Mouse (Mus musculus) forebrain, embryonic 15.5 days (tissue): ENCODE measurements around the gene Gna11. TPM values are rescaled to one million over a fixed set of nuclear protein-coding genes. Genes with fewer than 3 reads are reported as not detected.

Experiments used
- ATAC-seq: fragments of 200-750 bp; cut with Nextera tagmentation; replicated peaks from 2 replicates; pipeline ENCODE4 v1.8.0; 2017; ENCODE audit warnings: mild to moderate bottlenecking, moderate TSS enrichment, moderate library complexity
- H3K27ac ChIP-seq: fragments of 300-500 bp; sonication (generic); replicated peaks from 2 replicates; pipeline ENCODE4 v1.5.1; 2015; ENCODE audit warnings: mild to moderate bottlenecking, inconsistent platforms
- H3K27me3 ChIP-seq: fragments of 300-500 bp; sonication (generic); 2 replicates; pipeline ENCODE4 v1.6.1; 2015; ENCODE audit warnings: inconsistent platforms
- H3K36me3 ChIP-seq: fragments of 300-500 bp; sonication (generic); 2 replicates; pipeline ENCODE4 v1.6.1; 2015; ENCODE audit warnings: mild to moderate bottlenecking, inconsistent platforms
- H3K4me1 ChIP-seq: fragments of 300-500 bp; sonication (generic); 2 replicates; pipeline ENCODE4 v1.6.1; 2015; ENCODE audit warnings: inconsistent platforms
- H3K4me2 ChIP-seq: fragments of 300-500 bp; sonication (generic); replicated peaks from 2 replicates; pipeline ENCODE4 v1.6.1; 2015; ENCODE audit warnings: mild to moderate bottlenecking, inconsistent platforms
- H3K4me3 ChIP-seq: fragments of 300-500 bp; sonication (generic); 2 replicates; pipeline ENCODE4 v1.5.1; 2015; ENCODE audit warnings: mild to moderate bottlenecking, inconsistent platforms
- H3K9ac ChIP-seq: fragments of 300-500 bp; sonication (generic); replicated peaks from 2 replicates; pipeline ENCODE4 v1.6.1; 2015; ENCODE audit warnings: mild to moderate bottlenecking, inconsistent platforms
- H3K9me3 ChIP-seq: fragments of 300-500 bp; sonication (generic); 2 replicates; pipeline ENCODE4 v1.6.1; 2016; ENCODE audit warnings: inconsistent platforms
- WGBS: fragments of 180-500 bp; shearing (Covaris S2); methylation state at CpG from one replicate; pipeline ENCODE4 v1.1.7; 2015; ENCODE audit warnings: mixed read lengths; 5-methylcytosine and 5-hydroxymethylcytosine counted together
- microRNA-seq: library from miRNA; unstranded; fragments of <30 nt; microRNA quantifications from one replicate; pipeline ENCODE4, GENCODE M21; 2016
- polyA plus RNA-seq: library from polyadenylated mRNA; unstranded; fragments of >200 nt; fragmentation: Nextera tagmentation; extraction: Ambion mirVana; gene quantifications from 2 replicates; pipeline ENCODE4 v1.2.1, GENCODE M21; 2015

Gene Gna11
- polyA plus RNA-seq, 1 experiment from 2014 or later = 99.8 TPM

DNA sequence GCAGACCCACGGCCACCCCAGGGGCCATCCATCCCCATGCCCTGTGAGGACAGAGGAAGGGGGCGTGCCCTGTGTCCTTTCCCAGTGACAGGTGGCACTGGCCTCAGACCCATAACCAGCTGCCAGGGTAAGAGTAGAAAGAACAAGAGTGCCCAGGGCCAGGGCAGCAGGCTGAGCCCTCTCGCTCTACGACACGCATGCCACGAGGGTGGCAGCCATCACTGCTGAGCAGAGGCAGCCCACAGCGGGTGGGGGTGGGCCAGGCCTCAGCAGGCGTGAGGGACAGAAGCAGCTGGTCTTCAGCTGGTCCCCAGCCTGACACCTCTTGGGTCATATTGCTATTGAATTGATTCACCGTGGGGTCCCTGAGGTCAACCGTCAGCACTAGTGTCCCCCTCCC lies 58.5 kb downstream of the Gna11 start:
- H3K4me2 ChIP-seq = no peak overlapping the region
- H3K4me1 ChIP-seq = peaks cover 12% of the 10 kb centered on the region
- no peaks in the 10 kb centered on the region for H3K27me3 ChIP-seq
- ATAC-seq = no peak
- H3K9ac ChIP-seq = no peak overlapping the region
- no peaks in the 10 kb centered on the region for H3K9me3 ChIP-seq
- H3K36me3 ChIP-seq = peaks cover 46% of the 10 kb centered on the region
- 92% methylated on average over 10 of the region's 10 CpGs for WGBS
- no peak overlapping the region for H3K4me3 ChIP-seq
- no peak overlapping the region for H3K27ac ChIP-seq

DNA sequence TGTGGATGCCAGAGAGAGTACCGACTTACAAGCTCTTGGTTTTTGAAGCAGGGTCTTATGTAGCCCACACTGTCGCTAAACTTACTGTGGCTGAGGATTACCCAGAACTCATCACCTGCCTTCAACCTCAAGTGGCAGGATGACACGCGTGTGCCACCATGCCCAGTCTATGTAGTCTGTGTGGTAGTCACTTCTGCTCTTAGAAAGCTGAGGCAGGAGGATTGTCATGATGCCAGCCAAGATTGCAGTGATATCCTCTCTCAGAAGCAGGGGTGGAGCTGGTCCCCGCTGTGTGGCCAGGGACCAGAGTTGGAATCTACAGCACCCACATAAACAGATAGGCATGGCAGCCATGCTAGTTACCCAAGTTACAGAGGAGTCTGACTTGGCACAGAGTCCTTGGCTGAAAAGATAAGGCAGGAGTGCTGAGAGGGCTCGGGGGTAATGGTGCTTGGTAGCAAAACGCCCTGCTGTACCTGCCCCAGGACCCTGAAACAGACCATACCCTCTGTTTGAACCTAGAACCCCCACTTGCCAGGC lies 59.4 kb downstream of the Gna11 start:
- 74% methylated on average over 7 of the region's 7 CpGs for WGBS
- Histone ChIP-seq H3K4me3 (no peak overlapping the region), H3K36me3 (peaks cover 39% of the 10 kb centered on the region), H3K9me3 (no peaks in the 10 kb centered on the region), H3K9ac (no peak overlapping the region), H3K27ac (no peak overlapping the region), H3K4me1 (peaks cover 20% of the 10 kb centered on the region), H3K4me2 (no peak overlapping the region), H3K27me3 (no peaks in the 10 kb centered on the region)
- no peak for ATAC-seq

DNA sequence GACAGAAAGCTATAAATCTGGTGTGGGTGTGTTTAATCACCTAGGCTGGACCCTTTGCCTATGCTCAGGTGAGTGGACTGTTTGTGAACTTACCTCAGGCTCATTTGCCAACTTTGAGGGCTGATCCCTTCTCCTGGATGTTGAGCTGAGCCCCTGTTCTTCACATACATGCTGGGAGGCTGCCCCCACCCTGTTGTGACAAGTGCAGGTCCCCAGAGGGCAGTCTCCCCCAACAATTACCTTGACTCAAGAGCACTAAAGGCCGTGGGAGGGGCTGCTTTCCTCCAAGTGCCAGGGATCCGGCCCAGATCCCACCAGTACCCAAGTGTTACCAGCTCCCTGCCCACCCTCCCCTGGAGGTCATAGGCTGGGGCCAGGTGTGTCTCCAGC lies 59.9 kb downstream of the Gna11 start:
- no peak overlapping the region for H3K4me3 ChIP-seq
- H3K4me2 ChIP-seq = no peak overlapping the region
- H3K27ac ChIP-seq = peak overlapping the region; percentile 56; the same call in 1 of the 2 replicates
- no peak for ATAC-seq
- peaks cover 36% of the 10 kb centered on the region for H3K36me3 ChIP-seq
- no peaks in the 10 kb centered on the region for H3K27me3 ChIP-seq
- peaks cover 25% of the 10 kb centered on the region for H3K4me1 ChIP-seq
- no peaks in the 10 kb centered on the region for H3K9me3 ChIP-seq
- WGBS = 21% methylated on average over 2 of the region's 2 CpGs
- H3K9ac ChIP-seq = no peak overlapping the region

DNA sequence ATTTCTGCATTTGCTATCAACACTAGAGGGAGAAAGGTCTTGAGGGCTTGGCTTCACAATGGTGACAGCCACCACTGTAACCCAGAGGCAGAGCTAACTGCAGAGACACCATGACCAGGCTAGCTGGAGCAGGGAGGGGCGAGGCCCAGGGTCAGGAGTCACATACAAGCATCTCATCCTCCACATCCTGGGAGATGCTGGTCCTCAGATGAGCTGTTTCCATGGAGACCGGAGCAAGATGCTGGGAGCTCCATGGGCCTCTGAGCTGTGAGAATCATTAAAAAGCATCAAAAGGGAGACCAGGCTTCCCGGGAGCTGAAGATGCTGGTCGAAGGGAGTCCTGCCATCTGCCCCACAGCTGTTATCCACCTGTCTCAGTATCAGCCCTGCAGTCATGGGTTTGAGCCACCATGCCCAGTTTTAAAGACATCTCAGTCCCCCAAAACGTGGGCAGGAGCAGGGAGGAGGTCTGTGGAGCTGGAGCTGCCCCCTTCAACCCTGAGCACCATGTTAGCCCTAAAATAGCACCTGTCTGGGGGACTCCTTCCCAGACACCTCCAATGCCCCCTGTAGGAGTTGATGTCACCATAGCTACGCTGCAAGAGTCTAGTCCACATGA lies 60.4 kb downstream of the Gna11 start:
- Histone ChIP-seq H3K4me1 (peaks cover 28% of the 10 kb centered on the region), H3K4me3 (no peak overlapping the region), H3K27me3 (no peaks in the 10 kb centered on the region), H3K36me3 (peaks cover 31% of the 10 kb centered on the region), H3K4me2 (no peak overlapping the region), H3K9me3 (no peaks in the 10 kb centered on the region), H3K27ac (peak overlapping the region; percentile 56), H3K9ac (no peak overlapping the region)
- 55% methylated on average over 6 of the region's 6 CpGs for WGBS
- ATAC-seq = no peak

DNA sequence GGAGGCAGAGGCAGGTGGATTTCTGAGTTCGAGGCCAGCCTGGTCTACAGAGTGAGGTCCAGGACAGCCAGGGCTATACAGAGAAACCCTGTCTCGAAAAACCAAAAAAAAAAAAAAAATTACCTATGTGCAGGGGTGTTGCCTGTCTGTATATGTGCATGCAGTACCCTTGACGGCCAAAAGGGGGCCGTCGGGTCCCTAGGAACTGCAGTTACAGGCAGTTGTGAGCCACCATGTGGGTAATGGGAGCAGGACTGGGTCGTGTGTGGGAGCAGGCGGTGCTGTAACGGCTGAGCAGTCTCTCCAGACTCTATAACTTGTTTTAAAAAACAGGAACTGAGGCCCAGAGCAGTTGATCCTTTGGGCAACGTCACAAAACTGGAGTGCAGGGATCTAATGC lies 61.0 kb downstream of the Gna11 start:
- Histone ChIP-seq H3K9me3 (no peaks in the 10 kb centered on the region), H3K9ac (no peak overlapping the region), H3K4me3 (no peak overlapping the region), H3K4me1 (peaks cover 29% of the 10 kb centered on the region), H3K27me3 (no peaks in the 10 kb centered on the region), H3K36me3 (peaks cover 25% of the 10 kb centered on the region), H3K4me2 (no peak overlapping the region), H3K27ac (peak overlapping the region; percentile 56)
- 21% methylated on average over 9 of the region's 9 CpGs for WGBS
- no peak for ATAC-seq

DNA sequence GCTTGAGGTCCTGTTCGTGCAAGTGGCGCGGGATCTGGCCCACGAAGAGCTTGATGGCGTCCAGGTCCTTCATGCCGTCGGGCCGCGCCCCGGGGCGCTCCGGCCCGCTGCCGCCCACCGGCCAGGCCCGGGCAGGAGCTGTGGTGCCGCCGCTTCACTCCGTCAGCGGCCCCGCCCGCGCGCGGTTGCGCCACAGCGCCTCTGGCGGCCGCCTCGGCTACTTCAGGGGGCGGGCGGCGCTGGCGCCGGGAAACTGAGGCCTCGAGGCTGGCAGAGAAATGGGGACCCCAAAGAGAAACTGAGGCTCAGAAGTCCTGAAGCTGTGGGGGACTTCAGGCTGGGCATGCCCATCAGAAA lies 62.5 kb downstream of the Gna11 start, which contains the start of gene Celf5:
Gene Celf5, minus strand, starts transcription at position 177 of the 357 bp plus-strand sequence.
- Histone ChIP-seq H3K27me3 (no peaks in the 10 kb centered on the region), H3K36me3 (peaks cover 11% of the 10 kb centered on the region), H3K27ac (peak within 1 kb of the TSS; percentile 61), H3K4me2 (peak within 1 kb of the TSS; percentile 50), H3K9ac (peak within 1 kb of the TSS; percentile 80), H3K4me3 (peak within 1 kb of the TSS; percentile 72), H3K9me3 (no peaks in the 10 kb centered on the region), H3K4me1 (peaks cover 42% of the 10 kb centered on the region)
- ATAC-seq = peak; percentile 51
- WGBS = under 1% methylated on average over 36 of the region's 36 CpGs

DNA sequence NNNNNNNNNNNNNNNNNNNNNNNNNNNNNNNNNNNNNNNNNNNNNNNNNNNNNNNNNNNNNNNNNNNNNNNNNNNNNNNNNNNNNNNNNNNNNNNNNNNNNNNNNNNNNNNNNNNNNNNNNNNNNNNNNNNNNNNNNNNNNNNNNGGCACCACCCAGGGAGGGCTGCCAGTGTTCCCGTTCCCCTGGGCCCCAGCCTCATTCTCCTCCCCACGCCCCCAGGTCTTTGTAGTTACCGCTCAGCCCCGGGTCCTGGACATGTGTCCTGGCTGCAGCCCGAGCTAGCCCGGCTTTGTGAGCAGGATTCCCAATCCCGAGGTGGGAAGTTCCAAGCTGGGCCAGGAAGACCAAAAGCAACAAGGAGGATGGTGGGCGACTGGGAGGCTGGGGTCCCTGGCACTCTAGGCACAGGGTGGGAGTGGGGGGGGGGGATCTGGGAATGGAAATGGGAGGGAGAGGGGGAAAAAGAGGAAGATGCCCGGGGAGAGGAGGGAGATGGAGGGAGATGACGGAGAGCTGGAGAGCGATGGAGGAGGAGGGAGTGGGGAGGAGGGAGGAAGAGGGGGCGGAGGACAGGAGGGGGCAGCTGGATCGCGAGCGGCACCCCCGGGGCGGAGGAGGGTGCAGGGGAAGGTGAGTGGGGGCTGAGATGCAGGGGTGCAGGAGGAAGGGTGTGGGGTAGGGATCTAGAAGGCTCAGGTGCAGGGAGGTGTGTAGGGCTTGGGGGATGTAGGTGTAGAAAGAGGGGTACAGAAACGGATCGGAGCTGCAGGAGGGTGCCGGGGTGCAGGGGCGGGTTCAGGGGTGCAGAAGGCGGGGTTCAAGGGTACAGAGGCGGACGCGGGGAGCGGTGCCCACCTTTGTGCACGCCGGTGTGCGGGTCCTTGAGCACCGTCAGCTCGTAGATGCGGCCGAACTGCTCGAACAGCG lies 63.1 kb downstream of the Gna11 start:
- WGBS = 3% methylated on average over 35 of the region's 35 CpGs
- peak overlapping the region; percentile 50 for H3K4me2 ChIP-seq
- peak overlapping the region; percentile 72 for H3K4me3 ChIP-seq
- ATAC-seq = peak; percentile 49
- H3K4me1 ChIP-seq = peaks cover 46% of the 10 kb centered on the region
- H3K36me3 ChIP-seq = peaks cover 4% of the 10 kb centered on the region
- H3K9me3 ChIP-seq = no peaks in the 10 kb centered on the region
- H3K27ac ChIP-seq = peak overlapping the region; percentile 61
- H3K27me3 ChIP-seq = no peaks in the 10 kb centered on the region
- H3K9ac ChIP-seq = peak overlapping the region; percentile 80

Small RNA genes within 50 kb of the gene (microRNA-seq; reads per million reads assigned to microRNA genes)
- gene Gm25595 = not detected

Other genes with a start within 250 kb of the Gna11 start
- 40.7 and 42.4 TPM in 2 replicates for gene Cactin, start 224.1 kb downstream of the Gna11 start, polyA plus RNA-seq
- gene Tbxa2r, start 216.5 kb downstream of the Gna11 start, polyA plus RNA-seq = 3.1 and 4.3 TPM in 2 replicates
- not detected in 2 replicates for gene Gipc3, start 201.9 kb downstream of the Gna11 start, polyA plus RNA-seq
- 41.4 and 43.3 TPM in 2 replicates for gene Hmg20b, start 194.7 kb downstream of the Gna11 start, polyA plus RNA-seq
- gene Mfsd12, start 187.7 kb downstream of the Gna11 start, polyA plus RNA-seq = 11.2 and 11.9 TPM in 2 replicates
- 0.73 and 1.3 TPM in 2 replicates for gene 4930404N11Rik, start 179.4 kb downstream of the Gna11 start, polyA plus RNA-seq
- gene Fzr1, start 166.7 kb downstream of the Gna11 start, polyA plus RNA-seq = 133 and 135 TPM in 2 replicates
- gene Dohh, start 160.8 kb downstream of the Gna11 start, polyA plus RNA-seq = 88.2 and 89.0 TPM in 2 replicates
- gene Gm48551, start 160.7 kb downstream of the Gna11 start, polyA plus RNA-seq = 5.4 and 6.6 TPM in 2 replicates
- gene Gm48552, start 156.2 kb downstream of the Gna11 start, polyA plus RNA-seq = 2.9 and 3.1 TPM in 2 replicates
- 1.2 and 1.8 TPM in 2 replicates for gene Smim24, start 152.1 kb downstream of the Gna11 start, polyA plus RNA-seq
- 24.2 and 29.4 TPM in 2 replicates for gene Nfic, start 89.6 kb downstream of the Gna11 start, polyA plus RNA-seq
- gene Celf5, start 62.5 kb downstream of the Gna11 start, polyA plus RNA-seq = 76.1 and 78.5 TPM in 2 replicates
- gene Ncln, start 48.8 kb downstream of the Gna11 start, polyA plus RNA-seq = 60.3 and 65.0 TPM in 2 replicates
- 0.69 and 0.73 TPM in 2 replicates for gene S1pr4, start 45.1 kb downstream of the Gna11 start, polyA plus RNA-seq
- gene Gna15, start 21.0 kb downstream of the Gna11 start, polyA plus RNA-seq = 0.57 and 0.84 TPM in 2 replicates
- gene Aes, start 14.3 kb upstream of the Gna11 start, polyA plus RNA-seq = 665 and 705 TPM in 2 replicates
- 27.3 and 28.0 TPM in 2 replicates for gene Tle2, start 29.4 kb upstream of the Gna11 start, polyA plus RNA-seq
- gene Tle6, start 55.9 kb upstream of the Gna11 start, polyA plus RNA-seq = 3.0 and 4.2 TPM in 2 replicates
- 3.0 and 3.1 TPM in 2 replicates for gene BC025920, start 61.1 kb upstream of the Gna11 start, polyA plus RNA-seq
- gene Sirt6, start 82.6 kb upstream of the Gna11 start, polyA plus RNA-seq = 56.5 and 56.7 TPM in 2 replicates
- 11.5 and 12.6 TPM in 2 replicates for gene Ankrd24, start 83.3 kb upstream of the Gna11 start, polyA plus RNA-seq
- gene Gm10778, start 103.9 kb upstream of the Gna11 start, polyA plus RNA-seq = 6.3 and 6.9 TPM in 2 replicates
- gene Zfp433, start 159.6 kb upstream of the Gna11 start, polyA plus RNA-seq = 19.3 and 22.0 TPM in 2 replicates
- gene Gm3055, start 226.0 kb upstream of the Gna11 start, polyA plus RNA-seq = 17.7 and 19.5 TPM in 2 replicates